Mouse (Mus musculus): Measurements from ENCODE around the gene Gm20388.

DNA sequence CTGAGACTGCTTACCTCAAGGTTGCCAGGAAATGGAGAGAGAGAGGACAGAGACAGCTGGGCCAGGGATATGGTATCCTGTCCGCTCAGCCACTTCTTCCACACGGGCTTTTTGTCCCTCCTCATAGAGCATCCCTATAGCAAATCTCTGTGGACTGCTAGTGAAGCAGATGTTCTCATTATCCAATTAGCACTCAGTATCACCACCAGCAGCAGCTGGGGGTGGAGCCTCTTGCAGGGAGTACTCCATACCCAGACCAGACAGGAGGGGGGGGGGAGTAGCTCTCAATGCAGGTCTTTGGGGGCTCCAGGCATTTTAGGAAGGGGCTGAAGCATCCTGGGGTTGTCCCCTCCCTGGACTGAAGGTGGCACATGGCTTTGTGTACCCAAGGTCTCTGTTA lies 2139.3 kb downstream of the Gm20388 start:
- TF ChIP-seq POLR2A (IDR thresholded peaks at IDR 0.05; ENCODE audit: insufficient read depth, low read depth, low read length) (no peak), CTCF (IDR thresholded peaks at IDR 0.05; ENCODE audit: insufficient read depth, low read depth, low read length) (no peak)

Data from olfactory bulb, adult 2 months (tissue).